Mouse (Mus musculus) forebrain, embryonic 14.5 days (tissue): ENCODE data around the gene Adra1b. TPM values are rescaled to one million over a fixed set of nuclear protein-coding genes. Genes with fewer than 3 reads are reported as not detected.

Experiments used
- ATAC-seq: fragments of 200-750 bp; cut with Nextera tagmentation; 2 replicates; pipeline ENCODE4 v1.8.0; 2017; ENCODE audit warnings: mild to moderate bottlenecking, moderate library complexity
- DNase-seq: peaks from one replicate; pipeline ENCODE4 v3.0.0-alpha.2; 2015; ENCODE audit warnings: low spot score
- H3K27ac ChIP-seq: fragments of 300-500 bp; sonication (generic); 2 replicates; pipeline ENCODE4 v1.5.1; 2014; ENCODE audit warnings: low read depth, mild to moderate bottlenecking, control low read depth, low read length, moderate library complexity
- H3K27me3 ChIP-seq: fragments of 300-500 bp; sonication (generic); replicated peaks from 2 replicates; pipeline ENCODE4 v1.6.1; 2014; ENCODE audit warnings: low read length, control low read depth, mixed read lengths; ENCODE audit not compliant: control insufficient read depth, insufficient read depth
- H3K36me3 ChIP-seq: fragments of 300-500 bp; sonication (generic); 2 replicates; pipeline ENCODE4 v1.6.1; 2014; ENCODE audit warnings: low read length, control low read depth; ENCODE audit not compliant: control insufficient read depth, insufficient read depth
- H3K4me1 ChIP-seq: fragments of 300-500 bp; sonication (generic); 2 replicates; pipeline ENCODE4 v1.6.1; 2014; ENCODE audit warnings: antibody characterized with exemption, low read length, control low read depth; ENCODE audit not compliant: control insufficient read depth, insufficient read depth
- H3K4me2 ChIP-seq: fragments of 300-500 bp; sonication (generic); 2 replicates; pipeline ENCODE4 v1.6.1; 2014; ENCODE audit warnings: mild to moderate bottlenecking, control low read depth, low read length
- H3K4me3 ChIP-seq: fragments of 300-500 bp; sonication (generic); 2 replicates; pipeline ENCODE4 v1.5.1; 2014; ENCODE audit warnings: low read depth, low read length, control low read depth
- H3K9ac ChIP-seq: fragments of 300-500 bp; sonication (generic); 2 replicates; pipeline ENCODE4 v1.6.1; 2014; ENCODE audit warnings: mild to moderate bottlenecking, low read length, control low read depth, moderate library complexity
- H3K9me3 ChIP-seq: fragments of 300-500 bp; sonication (generic); replicated peaks from 2 replicates; pipeline ENCODE4 v1.6.1; 2016; ENCODE audit warnings: low read length, control low read depth, mixed read lengths; ENCODE audit not compliant: control insufficient read depth
- WGBS: fragments of 180-500 bp; shearing (Covaris S2); extraction: QIAGEN DNeasy Blood & Tissue Kit; methylation state at CpG from one replicate; pipeline ENCODE4 v1.1.7; 2014; 5-methylcytosine and 5-hydroxymethylcytosine counted together
- polyA plus RNA-seq: library from polyadenylated mRNA; unstranded; fragments of >200 nt; fragmentation: Nextera tagmentation; extraction: Ambion mirVana; gene quantifications from 2 replicates; pipeline ENCODE4 v1.2.1, GENCODE M21; 2014

Gene Adra1b
- polyA plus RNA-seq, 1 experiment from 2014 or later, result 0.74 TPM

DNA sequence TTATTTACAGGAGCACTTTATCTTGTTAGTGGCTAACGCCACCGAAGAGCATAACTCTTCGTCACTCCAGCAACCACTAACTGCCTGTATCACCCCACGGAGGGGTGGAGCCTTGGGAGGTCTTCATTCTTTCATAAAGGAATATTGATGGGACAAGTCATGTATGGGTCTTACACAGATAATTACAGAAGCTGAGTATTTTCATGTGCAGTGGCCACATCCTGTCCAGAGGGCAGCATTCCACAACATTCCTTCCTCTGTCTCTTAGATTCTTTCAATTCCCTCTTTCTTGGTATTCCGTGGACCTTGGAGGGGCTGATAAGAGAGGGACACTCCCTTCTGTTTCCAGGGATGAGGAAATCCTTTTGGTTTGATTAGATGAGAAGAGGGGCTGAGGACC, 28.7 kb upstream of the Adra1b start:
- Histone ChIP-seq H3K36me3 (no peaks in the 10 kb centered on the region), H3K4me1 (peaks cover 4% of the 10 kb centered on the region; the same call in 1 of the 2 replicates), H3K9ac (no peak overlapping the region), H3K27ac (no peak overlapping the region), H3K9me3 (no peaks in the 10 kb centered on the region), H3K4me3 (no peak overlapping the region), H3K27me3 (no peaks in the 10 kb centered on the region), H3K4me2 (no peak overlapping the region)
- DNase-seq (no peak), ATAC-seq (no peak)
- 67% methylated on average over 5 of the region's 5 CpGs for WGBS

DNA sequence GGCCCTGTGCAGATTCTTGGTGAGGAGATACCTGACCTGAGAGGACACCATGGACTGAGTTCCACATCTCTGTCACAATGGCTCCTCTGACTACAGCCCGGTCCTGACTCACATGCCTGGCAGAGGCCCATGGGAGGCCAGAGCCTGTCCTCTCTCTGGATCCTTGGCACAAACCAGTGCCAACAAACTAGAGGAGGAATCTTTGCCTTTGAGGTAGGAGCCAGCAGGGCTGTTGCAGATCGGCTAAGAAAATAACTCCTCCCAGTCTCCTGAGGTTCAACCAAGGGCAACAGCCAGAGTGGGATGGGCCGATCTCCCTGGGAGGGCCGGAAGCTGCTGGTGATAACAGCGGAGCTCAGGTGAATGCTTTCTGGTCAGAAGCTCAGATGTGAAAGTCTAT, 28.2 kb upstream of the Adra1b start:
- 63% methylated on average over 5 of the region's 5 CpGs for WGBS
- H3K27ac ChIP-seq, result no peak overlapping the region
- no peak overlapping the region for H3K4me2 ChIP-seq
- H3K4me1 ChIP-seq, result peaks cover 4% of the 10 kb centered on the region; the same call in 1 of the 2 replicates
- H3K4me3 ChIP-seq, result no peak overlapping the region
- ATAC-seq (no peak), DNase-seq (no peak)
- no peaks in the 10 kb centered on the region for H3K36me3 ChIP-seq
- no peaks in the 10 kb centered on the region for H3K27me3 ChIP-seq
- no peak overlapping the region for H3K9ac ChIP-seq
- no peaks in the 10 kb centered on the region for H3K9me3 ChIP-seq

DNA sequence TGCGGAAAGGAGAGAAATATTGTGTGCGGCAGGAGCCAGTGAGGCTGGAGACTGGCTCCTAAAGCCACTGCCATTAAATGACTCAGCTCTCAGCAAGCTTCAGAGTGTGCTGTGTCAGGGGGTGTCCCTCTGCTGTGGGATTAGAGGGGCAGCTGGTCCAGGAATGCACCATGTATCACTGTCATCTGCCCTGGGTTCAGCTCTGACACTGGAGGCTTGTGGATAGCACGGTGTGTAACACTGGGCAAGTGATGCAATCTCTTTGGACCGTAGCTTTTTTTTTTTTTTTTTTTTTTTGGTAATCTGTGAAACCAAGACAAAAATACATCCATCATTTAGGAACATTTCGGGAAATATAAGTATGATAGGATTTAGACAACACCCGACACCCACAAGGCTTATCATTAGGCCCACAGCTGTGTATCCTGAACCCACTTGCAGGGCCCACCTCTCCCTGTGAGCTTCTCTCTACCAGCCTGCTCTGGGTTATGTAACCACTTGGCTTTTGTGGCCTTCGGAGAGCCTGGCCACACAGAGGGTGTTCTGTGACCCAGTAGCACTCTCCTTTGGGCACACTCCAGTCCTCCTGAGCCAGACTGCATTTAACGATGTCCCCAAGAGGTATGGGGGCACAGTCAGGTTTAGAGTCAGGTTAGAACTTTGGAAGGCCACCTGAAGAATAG, 26.3 kb upstream of the Adra1b start:
- no peak for DNase-seq
- H3K27me3 ChIP-seq, result no peaks in the 10 kb centered on the region
- no peak overlapping the region for H3K4me2 ChIP-seq
- WGBS, result 85% methylated on average over 8 of the region's 8 CpGs
- no peaks in the 10 kb centered on the region for H3K9me3 ChIP-seq
- H3K4me1 ChIP-seq, result peaks cover 4% of the 10 kb centered on the region; the same call in 1 of the 2 replicates
- no peak overlapping the region for H3K27ac ChIP-seq
- H3K36me3 ChIP-seq, result no peaks in the 10 kb centered on the region
- ATAC-seq, result no peak
- no peak overlapping the region for H3K4me3 ChIP-seq
- H3K9ac ChIP-seq, result no peak overlapping the region

DNA sequence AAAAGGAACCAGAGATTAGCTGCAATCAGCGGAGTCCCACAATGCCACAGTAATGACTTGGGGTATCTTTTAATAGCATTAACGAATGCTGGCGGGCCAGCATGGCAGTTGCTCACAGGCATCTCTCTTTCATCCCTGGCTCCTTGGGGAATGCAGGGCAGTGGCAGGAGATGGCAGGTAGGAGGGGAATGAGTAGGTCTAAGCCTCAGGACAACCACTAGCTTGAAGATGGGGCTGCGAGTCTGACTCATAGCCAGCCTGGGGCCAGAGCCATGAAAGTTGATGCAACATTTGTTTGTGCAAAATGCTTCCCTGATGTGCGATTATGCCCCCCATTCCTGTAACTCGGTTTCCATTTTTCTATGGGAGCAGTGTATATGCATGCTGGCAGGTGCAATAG, 25.2 kb upstream of the Adra1b start:
- H3K4me2 ChIP-seq, result no peak overlapping the region
- no peaks in the 10 kb centered on the region for H3K36me3 ChIP-seq
- WGBS, result 24% methylated on average over 6 of the region's 6 CpGs
- H3K9ac ChIP-seq, result no peak overlapping the region
- H3K4me3 ChIP-seq, result no peak overlapping the region
- DNase-seq, result peak; percentile 27
- peaks cover 4% of the 10 kb centered on the region; the same call in 1 of the 2 replicates for H3K4me1 ChIP-seq
- no peaks in the 10 kb centered on the region for H3K9me3 ChIP-seq
- ATAC-seq, result 0 out of 2 replicates have a peak, but pooled peaks have one; percentile 34
- no peak overlapping the region for H3K27ac ChIP-seq
- no peaks in the 10 kb centered on the region for H3K27me3 ChIP-seq

DNA sequence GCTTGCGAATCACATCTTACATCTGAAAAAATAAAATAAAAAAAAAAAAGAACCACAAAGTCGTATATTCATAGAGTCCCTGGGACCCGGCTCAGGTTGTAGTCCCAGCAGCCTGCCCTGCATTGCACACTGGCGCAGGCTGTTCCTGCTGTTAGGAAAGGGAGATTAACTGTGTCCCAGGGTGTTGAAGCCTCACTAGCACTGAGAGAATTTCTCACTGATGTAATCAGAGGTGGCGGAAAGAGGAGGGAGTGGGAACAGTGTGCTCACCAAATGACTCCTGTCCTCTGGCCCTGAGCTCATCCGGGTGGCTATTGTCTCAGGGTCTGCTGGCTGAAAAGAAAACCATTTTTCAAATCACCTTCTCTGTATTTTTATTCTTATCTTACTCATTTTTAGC, 24.6 kb upstream of the Adra1b start:
- no peak overlapping the region for H3K27ac ChIP-seq
- no peak overlapping the region for H3K4me2 ChIP-seq
- no peaks in the 10 kb centered on the region for H3K9me3 ChIP-seq
- peaks cover 4% of the 10 kb centered on the region; the same call in 1 of the 2 replicates for H3K4me1 ChIP-seq
- no peak overlapping the region for H3K9ac ChIP-seq
- H3K27me3 ChIP-seq, result no peaks in the 10 kb centered on the region
- H3K36me3 ChIP-seq, result no peaks in the 10 kb centered on the region
- ATAC-seq (0 out of 2 replicates have a peak, but pooled peaks have one; percentile 23), DNase-seq (peak; percentile 16)
- H3K4me3 ChIP-seq, result no peak overlapping the region
- 17% methylated on average over 6 of the region's 6 CpGs for WGBS

DNA sequence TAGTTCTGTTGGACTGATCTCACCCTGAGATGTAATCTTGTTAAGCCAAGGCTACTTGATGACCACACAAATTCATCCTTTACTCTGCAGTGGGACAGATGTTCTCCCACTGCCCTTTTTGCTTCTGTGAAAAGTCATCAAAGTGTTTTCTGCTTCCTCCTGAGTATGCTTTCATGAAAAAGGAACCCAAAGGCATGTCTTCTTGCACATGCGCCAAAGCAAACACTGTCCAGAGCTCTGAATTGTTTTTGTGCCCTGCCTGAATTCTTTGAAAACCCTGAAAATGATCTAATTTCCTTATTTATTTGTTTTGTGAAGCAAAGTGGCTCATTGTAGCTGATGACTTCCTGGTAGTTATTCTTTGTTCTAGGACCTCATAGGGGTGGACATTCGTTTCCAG, 20.7 kb upstream of the Adra1b start:
- Histone ChIP-seq H3K9ac (no peak overlapping the region), H3K9me3 (no peaks in the 10 kb centered on the region), H3K36me3 (no peaks in the 10 kb centered on the region), H3K27ac (no peak overlapping the region), H3K4me1 (peaks cover 4% of the 10 kb centered on the region; the same call in 1 of the 2 replicates), H3K4me2 (no peak overlapping the region), H3K27me3 (no peaks in the 10 kb centered on the region), H3K4me3 (no peak overlapping the region)
- WGBS, result 80% methylated on average over 2 of the region's 2 CpGs
- no peak for ATAC-seq
- no peak for DNase-seq

DNA sequence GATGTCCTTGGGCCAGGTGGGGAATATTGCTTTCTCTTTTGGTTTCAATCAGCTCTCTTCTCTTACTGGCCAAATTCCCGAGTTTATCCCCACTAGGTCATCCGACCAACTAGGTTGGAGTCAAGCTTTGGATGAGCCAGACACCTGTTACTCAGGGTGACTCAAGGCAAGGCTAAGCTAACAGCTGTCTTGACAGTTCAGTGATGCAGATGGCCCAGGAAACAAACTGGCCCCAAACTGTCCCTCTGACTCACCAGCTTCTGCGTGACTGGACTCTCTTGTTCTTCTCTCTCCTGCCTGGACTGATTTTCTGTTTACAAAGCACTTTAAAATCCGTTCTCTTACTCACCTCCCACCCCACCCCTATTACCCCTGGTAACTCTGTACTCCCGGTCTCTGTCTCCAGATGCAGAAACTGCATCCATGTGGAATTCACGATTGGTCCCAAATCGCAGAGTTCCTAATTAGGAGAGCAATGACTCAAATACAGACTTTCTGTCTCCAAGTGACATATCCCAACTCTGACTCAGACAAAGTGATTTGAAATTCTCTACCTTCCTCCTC, 18.6 kb upstream of the Adra1b start:
- Histone ChIP-seq H3K9ac (no peak overlapping the region), H3K36me3 (no peaks in the 10 kb centered on the region), H3K9me3 (no peaks in the 10 kb centered on the region), H3K4me3 (no peak overlapping the region), H3K4me2 (no peak overlapping the region), H3K4me1 (no peaks in the 10 kb centered on the region), H3K27me3 (no peaks in the 10 kb centered on the region), H3K27ac (no peak overlapping the region)
- ATAC-seq, result no peak
- 90% methylated on average over 7 of the region's 7 CpGs for WGBS
- no peak for DNase-seq

DNA sequence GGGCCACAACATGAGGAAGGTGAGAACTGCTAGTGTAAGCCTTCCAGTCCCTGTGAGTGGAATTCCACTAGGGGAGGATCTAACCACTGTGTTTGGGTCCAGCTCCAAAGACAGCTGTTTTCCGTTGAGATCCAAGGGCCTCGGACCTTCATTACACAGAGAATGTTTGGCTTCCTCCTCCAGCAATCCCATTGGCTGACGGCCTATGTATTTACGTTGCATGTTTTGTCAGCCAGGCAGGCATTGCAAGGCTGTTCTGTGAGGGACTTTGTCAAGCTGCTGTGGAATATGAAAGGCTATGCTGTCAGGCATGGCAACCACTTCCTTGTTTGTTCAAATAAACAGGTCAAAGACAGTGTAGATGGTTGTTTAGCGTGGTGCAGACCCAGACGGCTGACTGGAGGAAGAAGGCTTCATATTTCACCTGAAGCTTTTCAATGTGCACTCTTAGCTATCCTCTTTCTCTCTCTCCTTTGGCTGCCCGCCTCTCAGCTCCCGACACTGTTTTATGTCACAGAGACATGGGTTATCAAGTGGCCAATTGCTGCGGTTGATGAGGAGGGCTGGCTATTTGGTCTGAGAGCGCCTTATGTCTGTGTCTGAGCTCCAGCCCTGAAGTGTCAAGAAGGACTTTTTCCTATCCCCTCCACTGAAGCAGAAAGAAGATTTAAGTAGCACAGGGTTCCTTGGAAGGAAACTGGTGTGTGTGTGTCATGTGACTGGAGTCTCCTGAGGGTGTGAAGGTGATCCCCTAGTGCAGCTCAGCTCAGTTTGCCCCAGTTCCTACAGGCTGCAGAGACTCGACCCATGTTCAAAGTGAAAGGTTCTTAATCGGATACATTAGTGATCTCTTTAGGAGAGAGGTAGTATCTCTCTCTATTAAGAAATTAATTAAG, 13.8 kb upstream of the Adra1b start:
- WGBS, result 73% methylated on average over 12 of the region's 12 CpGs
- Histone ChIP-seq H3K4me3 (no peak overlapping the region), H3K9ac (no peak overlapping the region), H3K9me3 (no peaks in the 10 kb centered on the region), H3K4me2 (no peak overlapping the region), H3K27ac (no peak overlapping the region), H3K36me3 (no peaks in the 10 kb centered on the region), H3K4me1 (no peaks in the 10 kb centered on the region), H3K27me3 (no peaks in the 10 kb centered on the region)
- ATAC-seq (no peak), DNase-seq (no peak)
